Mouse (Mus musculus) olfactory bulb, adult 2 months (tissue): ENCODE results near the gene Iqcf6. TPM values are rescaled to one million over a fixed set of nuclear protein-coding genes. Genes with fewer than 3 reads are reported as not detected.
"Not testable (repeated sequence)": the region's sequence is repeated elsewhere in the genome, so short reads cannot be mapped to it uniquely, and the experiment has no call there.

Experiments used
- H3K27ac ChIP-seq: fragments of 200-500 bp; 2 replicates; pipeline ENCODE4 v1.5.1; 2012; ENCODE audit warnings: low read depth, low read length; ENCODE audit not compliant: insufficient read depth
- H3K4me1 ChIP-seq: fragments of 200-500 bp; 2 replicates; pipeline ENCODE4 v1.6.1; 2012; ENCODE audit warnings: low read length; ENCODE audit not compliant: control insufficient read depth, insufficient read depth
- H3K4me3 ChIP-seq: fragments of 200-500 bp; 2 replicates; pipeline ENCODE4 v1.5.1; 2012; ENCODE audit warnings: mild to moderate bottlenecking, low read depth, low read length, moderate library complexity; ENCODE audit not compliant: insufficient read depth
- CTCF ChIP-seq: fragments of 200-500 bp; IDR thresholded peaks from 2 replicates; pipeline ENCODE4 v1.5.1; 2012; ENCODE audit warnings: low read depth, mild to moderate bottlenecking, low read length, moderate library complexity; ENCODE audit not compliant: insufficient read depth
- POLR2A ChIP-seq: fragments of 200-500 bp; IDR thresholded peaks from 2 replicates; pipeline ENCODE4 v1.6.1; 2012; ENCODE audit warnings: mild to moderate bottlenecking, low read depth, low read length, moderate library complexity; ENCODE audit not compliant: insufficient read depth
- WGBS: fragments of 180-500 bp; shearing (Covaris S2); methylation state at CpG from one replicate; pipeline ENCODE4 v1.1.7; 2018; 5-methylcytosine and 5-hydroxymethylcytosine counted together
- polyA plus RNA-seq: library from polyadenylated mRNA; stranded (reverse); fragments of >200 nt; gene quantifications from 2 replicates; pipeline ENCODE4 v1.2.4, GENCODE M21; 2012; ENCODE audit warnings: low replicate concordance; ENCODE audit not compliant: missing spikeins, insufficient read depth, insufficient read length

The Iqcf6 gene
- not detected in 2 replicates for polyA plus RNA-seq

DNA sequence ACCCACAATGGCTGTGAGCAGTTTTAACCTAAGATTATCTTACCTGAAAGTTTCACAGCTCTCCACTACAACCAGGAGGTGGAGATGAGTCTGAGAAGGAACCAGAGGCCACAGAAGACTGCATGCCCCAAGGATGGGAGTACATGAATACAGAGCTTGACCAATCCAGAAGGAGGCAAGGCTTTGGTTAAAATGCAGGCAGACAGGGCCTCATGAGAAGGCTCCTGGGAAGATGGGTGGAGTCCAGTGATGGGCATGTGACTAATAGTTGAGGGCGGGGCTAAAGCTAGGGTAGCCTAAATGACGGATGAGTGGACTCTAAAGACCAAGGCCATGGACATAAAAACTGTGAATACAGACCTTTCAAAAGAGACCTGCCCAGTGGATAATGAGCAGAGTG lies at the start of gene Iqcf6:
Gene Iqcf6, plus strand, starts transcription at position 301 of the 400 bp plus-strand sequence.
- no peak within 1 kb of the TSS for H3K27ac ChIP-seq
- WGBS = 77% methylated on average over 2 of the region's 2 CpGs
- H3K4me1 ChIP-seq = no peaks in the 10 kb centered on the region
- TF ChIP-seq CTCF (no peak), POLR2A (no peak)
- H3K4me3 ChIP-seq = no peak within 1 kb of the TSS

DNA sequence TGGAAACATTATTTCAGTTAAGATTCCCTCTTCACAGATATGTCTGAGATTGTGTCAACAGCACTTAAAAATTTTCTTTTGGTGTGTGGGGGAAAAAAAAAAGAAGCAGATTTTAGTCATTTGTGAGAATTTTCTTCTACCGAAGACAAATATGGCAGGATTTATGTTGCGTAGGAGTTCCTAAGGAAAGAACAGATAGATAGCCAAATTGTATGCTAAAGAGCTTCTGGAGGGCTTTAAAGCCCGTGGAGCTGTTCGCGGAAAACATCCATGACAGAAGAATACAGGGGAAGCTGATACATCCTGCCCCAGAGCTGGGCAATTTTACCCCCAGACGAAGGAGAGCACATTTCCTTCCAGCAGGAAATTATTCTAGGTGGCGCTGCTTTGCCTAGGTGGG lies 46.4 kb upstream of the Iqcf6 start:
- H3K4me1 ChIP-seq = no peaks in the 10 kb centered on the region
- no peak overlapping the region for H3K27ac ChIP-seq
- 81% methylated on average over 7 of the region's 7 CpGs for WGBS
- no peak overlapping the region for H3K4me3 ChIP-seq
- TF ChIP-seq POLR2A (no peak), CTCF (no peak)

DNA sequence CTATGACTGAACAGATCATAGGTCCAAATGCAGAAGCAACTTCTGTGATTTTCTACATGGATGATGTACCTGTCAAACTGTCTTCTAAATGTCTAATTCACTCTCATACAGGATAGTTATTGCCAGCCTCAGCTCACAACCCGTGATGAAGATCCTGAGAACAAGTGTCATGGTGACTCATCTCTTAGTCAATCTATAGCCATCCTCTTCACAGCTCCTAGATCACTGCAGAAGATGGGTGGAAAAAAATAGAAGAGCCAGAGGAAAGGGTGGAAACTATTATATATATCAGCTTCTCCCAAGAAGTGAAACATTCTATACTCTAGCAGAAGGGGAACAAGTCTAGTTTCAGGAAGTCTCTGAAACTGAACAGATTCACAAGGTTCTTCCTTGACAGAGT lies 43.8 kb upstream of the Iqcf6 start:
- H3K4me1 ChIP-seq = no peaks in the 10 kb centered on the region
- WGBS = 71% methylated on average over 1 of the region's 1 CpGs
- H3K27ac ChIP-seq = no peak overlapping the region
- no peak overlapping the region for H3K4me3 ChIP-seq
- TF ChIP-seq CTCF (no peak), POLR2A (no peak)

DNA sequence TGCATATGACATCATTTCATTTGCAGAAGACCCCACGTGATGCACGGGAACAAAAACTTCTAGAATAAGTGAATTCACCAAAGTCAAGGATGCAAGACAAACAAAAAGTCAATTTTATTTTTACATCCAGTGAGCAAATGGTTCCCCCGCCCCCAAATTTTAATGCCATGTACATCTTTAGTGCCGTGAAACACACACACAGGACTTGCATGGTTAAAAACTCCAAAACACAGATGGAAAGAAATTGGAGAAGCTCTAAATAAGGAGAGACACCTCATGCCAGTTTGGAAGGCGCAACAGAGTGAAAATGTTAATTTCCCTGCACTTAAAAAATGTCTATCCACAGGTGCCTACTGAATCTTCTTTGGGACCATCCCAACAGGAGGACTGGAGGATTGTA lies 34.2 kb upstream of the Iqcf6 start:
- no peak overlapping the region for H3K27ac ChIP-seq
- no peak for TF ChIP-seq POLR2A
- no peak for TF ChIP-seq CTCF
- H3K4me3 ChIP-seq = no peak overlapping the region
- H3K4me1 ChIP-seq = peaks cover 16% of the 10 kb centered on the region
- 94% methylated on average over 5 of the region's 5 CpGs for WGBS

DNA sequence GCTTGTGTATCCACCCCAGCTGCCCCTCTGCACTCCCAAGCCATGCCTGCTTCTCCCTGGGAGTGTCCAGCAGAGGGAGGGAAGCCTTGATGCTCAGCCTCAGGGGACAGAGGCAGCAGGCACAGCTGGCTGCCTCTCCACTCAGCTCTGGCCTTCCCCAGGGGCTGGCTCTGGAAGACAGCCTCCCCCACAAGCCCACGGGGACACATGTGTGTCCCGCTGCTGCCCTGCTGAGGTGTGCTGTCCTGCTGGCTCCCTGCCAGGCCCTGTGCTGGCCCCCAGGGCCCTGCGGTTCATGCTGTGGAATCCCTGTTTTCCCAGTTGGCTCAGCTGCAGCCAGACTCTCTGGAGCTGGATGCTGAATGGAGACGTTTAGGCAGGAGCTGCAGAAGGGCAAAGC lies 31.0 kb upstream of the Iqcf6 start:
- peak overlapping the region; percentile 91 for H3K27ac ChIP-seq
- not testable (repeated sequence) for H3K4me3 ChIP-seq
- peaks cover 16% of the 10 kb centered on the region for H3K4me1 ChIP-seq
- WGBS = 15% methylated on average over 4 of the region's 4 CpGs

DNA sequence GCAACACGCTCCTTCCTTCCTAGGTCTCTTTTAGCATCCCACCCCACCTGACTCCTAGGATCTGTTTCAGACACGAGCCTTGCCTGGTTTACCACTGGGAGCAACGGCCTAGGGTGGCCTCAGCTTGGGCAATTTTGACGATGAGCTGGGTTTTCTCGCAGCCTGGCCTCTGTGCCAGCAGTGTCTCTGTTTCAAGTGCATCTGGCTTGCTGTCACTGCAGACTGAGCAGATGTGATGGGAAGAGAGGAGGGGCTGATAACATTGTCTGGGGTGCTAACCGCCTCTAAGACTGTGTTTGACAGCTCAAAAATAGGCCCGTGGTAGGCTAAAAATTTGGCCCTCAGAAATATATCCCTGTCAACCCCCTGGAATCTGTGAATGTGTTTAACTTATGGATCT lies 30.5 kb upstream of the Iqcf6 start:
- WGBS = 29% methylated on average over 7 of the region's 7 CpGs
- Histone ChIP-seq H3K27ac (peak overlapping the region; percentile 91), H3K4me1 (peaks cover 16% of the 10 kb centered on the region), H3K4me3 (no peak overlapping the region)
- TF ChIP-seq POLR2A (no peak), CTCF (no peak)

DNA sequence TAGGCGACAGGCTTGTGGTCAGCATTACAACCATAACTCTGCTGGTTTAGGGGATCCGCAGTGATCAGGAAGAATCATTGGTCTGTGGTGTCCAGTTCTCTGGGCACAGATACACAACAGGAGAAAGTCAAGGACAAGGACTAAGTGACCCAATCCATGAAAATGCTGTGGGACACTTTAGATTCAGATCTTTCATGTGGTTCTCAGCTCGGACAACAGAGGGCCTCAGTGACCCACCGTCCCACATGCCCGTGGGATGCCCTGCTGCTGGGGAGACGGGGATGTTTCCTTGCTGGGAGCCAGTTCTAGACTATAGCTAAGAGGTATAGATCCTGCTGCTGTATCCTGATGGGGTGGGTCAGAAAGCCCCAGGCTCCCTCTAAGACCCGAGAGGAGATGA lies 27.9 kb upstream of the Iqcf6 start:
- no peak overlapping the region for H3K4me3 ChIP-seq
- TF ChIP-seq CTCF (no peak), POLR2A (no peak)
- H3K4me1 ChIP-seq = peaks cover 16% of the 10 kb centered on the region
- H3K27ac ChIP-seq = no peak overlapping the region
- 57% methylated on average over 7 of the region's 7 CpGs for WGBS

DNA sequence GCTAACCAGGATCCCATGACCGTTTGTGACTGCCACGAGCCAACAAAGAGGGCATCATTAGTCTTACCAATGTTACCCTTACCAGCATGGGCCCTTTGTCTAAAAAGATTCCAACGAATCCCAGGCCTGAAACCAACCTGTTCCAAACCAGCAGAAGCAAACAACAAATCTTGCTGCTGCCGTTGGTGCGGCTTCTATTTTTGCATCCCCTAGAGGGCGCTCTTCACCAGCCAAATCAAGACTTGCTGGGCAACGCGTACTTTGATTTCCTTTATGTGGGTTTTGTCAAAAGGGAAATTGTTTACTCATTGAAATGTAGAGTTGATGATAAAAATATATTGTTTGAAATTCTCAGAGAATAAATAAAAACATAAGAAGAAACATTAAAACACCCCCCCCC lies 25.8 kb upstream of the Iqcf6 start:
- WGBS = 15% methylated on average over 8 of the region's 8 CpGs

DNA sequence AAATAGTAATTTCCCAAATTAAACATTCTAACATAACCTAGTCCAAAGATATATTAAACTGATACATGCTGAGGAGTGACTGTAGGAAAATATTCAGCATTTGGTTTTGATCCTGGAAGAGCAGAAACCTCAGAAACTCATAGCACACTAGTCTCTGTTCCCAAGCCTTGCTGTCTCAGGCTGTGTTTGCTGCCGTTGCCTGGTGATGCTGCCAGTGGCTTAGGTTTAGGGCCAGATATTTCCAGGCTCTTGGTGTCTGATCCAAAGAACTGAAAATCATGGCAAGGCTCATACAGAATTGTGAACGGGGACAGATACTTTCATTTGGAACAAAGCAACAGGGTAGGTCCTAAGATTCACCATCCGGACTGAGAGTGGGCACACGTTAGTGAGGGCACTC lies 15.7 kb upstream of the Iqcf6 start:
- 64% methylated on average over 4 of the region's 4 CpGs for WGBS
- TF ChIP-seq POLR2A = no peak
- TF ChIP-seq CTCF = no peak
- H3K4me1 ChIP-seq = no peaks in the 10 kb centered on the region
- H3K27ac ChIP-seq = no peak overlapping the region
- H3K4me3 ChIP-seq = no peak overlapping the region

More for the DNA sequence above, 25.8 kb upstream of the Iqcf6 start:
- peaks cover 8% of the 10 kb centered on the region for H3K4me1 ChIP-seq
- H3K27ac ChIP-seq = no peak overlapping the region
- TF ChIP-seq POLR2A = no peak
- TF ChIP-seq CTCF = peak; percentile 41; the same call in 1 of the 2 replicates
- H3K4me3 ChIP-seq = no peak overlapping the region

DNA sequence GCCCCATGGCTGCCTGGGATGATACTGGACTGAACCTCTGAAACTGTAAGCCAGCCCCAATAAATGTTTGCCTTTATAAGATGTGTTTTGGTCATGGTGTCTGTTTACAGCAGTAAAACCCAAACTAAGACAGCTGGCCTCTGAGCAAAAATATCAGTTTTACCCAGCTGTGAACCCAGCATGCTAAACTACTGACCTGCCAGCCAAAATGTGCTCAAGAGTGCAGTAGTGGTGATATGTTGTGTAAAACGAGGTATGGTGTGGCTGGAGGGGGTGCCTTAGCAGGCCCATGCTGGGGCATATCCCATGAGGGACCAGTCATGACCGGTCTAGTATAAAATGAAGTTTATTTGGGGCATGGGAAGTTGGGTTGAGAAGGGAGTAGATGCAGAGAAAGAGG lies 12.4 kb upstream of the Iqcf6 start:
- Histone ChIP-seq H3K4me3 (no peak overlapping the region), H3K4me1 (no peaks in the 10 kb centered on the region), H3K27ac (no peak overlapping the region)
- WGBS = 76% methylated on average over 2 of the region's 2 CpGs
- TF ChIP-seq CTCF (no peak), POLR2A (no peak)
